Mouse (Mus musculus) MEL (cell line): ENCODE data around the gene Siva1. TPM values are rescaled to one million over a fixed set of nuclear protein-coding genes. Genes with fewer than 3 reads are reported as not detected.

ENCODE experiments used
- DNase-seq: peaks from one replicate; pipeline ENCODE4 v3.0.0; 2011; ENCODE audit warnings: low read depth, low spot score
- H3K27ac ChIP-seq: 2 replicates; pipeline ENCODE4 v1.5.1; 2012; ENCODE audit warnings: low read depth, mild to moderate bottlenecking, control low read depth, low read length, moderate library complexity; ENCODE audit not compliant: control insufficient read depth
- H3K27me3 ChIP-seq, 2 experiments: fragments of 150-350 bp in 1 of 2; sonication (generic) in 1 of 2; 2 replicates each; pipeline ENCODE4 v1.6.1; 2012; ENCODE audit warnings: low read length in 2 of 2, mild to moderate bottlenecking in 2 of 2, improper control_type of control experiment in 1 of 2, moderate library complexity in 1 of 2; ENCODE audit not compliant: insufficient read depth in 2 of 2, control insufficient read depth in 1 of 2
- H3K36me3 ChIP-seq, 2 experiments: 2 replicates each; pipeline ENCODE4 v1.6.1; 2012 to 2014; ENCODE audit warnings: low read length in 2 of 2, improper control_type of control experiment in 1 of 2, inconsistent platforms in 1 of 2, mild to moderate bottlenecking in 1 of 2; ENCODE audit not compliant: insufficient read depth in 2 of 2, control insufficient read depth in 1 of 2
- H3K4me1 ChIP-seq, 2 experiments: fragments of 150-350 bp in 1 of 2; sonication (generic) in 1 of 2; 2 replicates each; pipeline ENCODE4 v1.6.1; 2012; ENCODE audit warnings: low read length in 2 of 2, improper control_type of control experiment in 1 of 2, mild to moderate bottlenecking in 1 of 2; ENCODE audit not compliant: insufficient read depth in 2 of 2, control insufficient read depth in 1 of 2
- H3K4me3 ChIP-seq, 2 experiments: fragments of 150-350 bp in 1 of 2; sonication (generic) in 1 of 2; 2 replicates each; pipeline ENCODE4 v1.5.1; 2012; ENCODE audit warnings: low read depth in 2 of 2, low read length in 2 of 2, mild to moderate bottlenecking in 2 of 2, moderate library complexity in 2 of 2, control low read depth in 1 of 2, improper control_type of control experiment in 1 of 2; ENCODE audit not compliant: control insufficient read depth in 1 of 2, insufficient read depth in 1 of 2
- H3K79me2 ChIP-seq: 2 replicates; pipeline ENCODE4 v1.6.1; 2012; ENCODE audit warnings: mild to moderate bottlenecking, low read length, moderate library complexity; ENCODE audit not compliant: control insufficient read depth, poor library complexity, insufficient read depth
- H3K9ac ChIP-seq: 2 replicates; pipeline ENCODE4 v1.6.1; 2012; ENCODE audit warnings: low read depth, mild to moderate bottlenecking, control low read depth, low read length, moderate library complexity; ENCODE audit not compliant: control insufficient read depth, poor library complexity, severe bottlenecking
- H3K9me3 ChIP-seq: fragments of 150-350 bp; sonication (generic); replicated peaks from 2 replicates; pipeline ENCODE4 v1.6.1; 2012; ENCODE audit warnings: mild to moderate bottlenecking, low read length, improper control_type of control experiment, moderate library complexity; ENCODE audit not compliant: insufficient read depth
- BHLHE40 ChIP-seq: IDR thresholded peaks from 2 replicates; pipeline ENCODE4 v1.6.1; 2012; ENCODE audit warnings: low read depth, mild to moderate bottlenecking, inconsistent platforms, low read length, improper control_type of control experiment, borderline replicate concordance
- CHD1 ChIP-seq: IDR thresholded peaks from 2 replicates; pipeline ENCODE4 v1.6.1; 2012; ENCODE audit warnings: low read depth, mild to moderate bottlenecking, inconsistent platforms, low read length, improper control_type of control experiment
- CHD2 ChIP-seq: IDR thresholded peaks from 2 replicates; pipeline ENCODE4 v1.6.1; 2011; ENCODE audit warnings: low read length, improper control_type of control experiment
- E2F4 ChIP-seq: IDR thresholded peaks from 2 replicates; pipeline ENCODE4 v1.6.1; 2011; ENCODE audit warnings: low read depth, low read length, improper control_type of control experiment, borderline replicate concordance
- ETS1 ChIP-seq: IDR thresholded peaks from 2 replicates; pipeline ENCODE4 v1.6.1; 2012; ENCODE audit warnings: low read depth, mild to moderate bottlenecking, inconsistent platforms, low read length, improper control_type of control experiment, moderate library complexity
- GABPA ChIP-seq: IDR thresholded peaks from 2 replicates; pipeline ENCODE4 v1.6.1; 2012; ENCODE audit warnings: low read depth, mild to moderate bottlenecking, inconsistent platforms, low read length, improper control_type of control experiment, moderate library complexity
- GATA1 ChIP-seq: IDR thresholded peaks from 2 replicates; pipeline ENCODE4 v1.6.1; 2011; ENCODE audit warnings: low read depth, low read length, improper control_type of control experiment
- HCFC1 ChIP-seq: IDR thresholded peaks from 2 replicates; pipeline ENCODE4 v1.6.1; 2012; ENCODE audit warnings: low read depth, mild to moderate bottlenecking, inconsistent platforms, low read length, improper control_type of control experiment, moderate library complexity
- JUND ChIP-seq: IDR thresholded peaks from 2 replicates; pipeline ENCODE4 v1.6.1; 2011; ENCODE audit warnings: low read depth, mild to moderate bottlenecking, improper control_type of control experiment, low read length
- KAT2A ChIP-seq: conservative IDR thresholded peaks from 2 replicates; pipeline ENCODE4 v1.6.1; 2012; ENCODE audit warnings: low read depth, low read length, improper control_type of control experiment, inconsistent platforms
- MAX ChIP-seq: IDR thresholded peaks from 2 replicates; pipeline ENCODE4 v1.6.1; 2011; ENCODE audit warnings: low read length, improper control_type of control experiment
- MAZ ChIP-seq: IDR thresholded peaks from 2 replicates; pipeline ENCODE4 v1.6.1; 2012; ENCODE audit warnings: low read depth, mild to moderate bottlenecking, inconsistent platforms, low read length, improper control_type of control experiment
- MEF2A ChIP-seq: IDR thresholded peaks from 2 replicates; pipeline ENCODE4 v1.6.1; 2014; ENCODE audit warnings: low read depth, mild to moderate bottlenecking, inconsistent platforms, low read length, improper control_type of control experiment; ENCODE audit not compliant: poor library complexity, insufficient replicate concordance, severe bottlenecking; ENCODE audit errors: extremely low read depth
- MXI1 ChIP-seq: IDR thresholded peaks from 2 replicates; pipeline ENCODE4 v1.6.1; 2011; ENCODE audit warnings: mild to moderate bottlenecking, low read depth, low read length, improper control_type of control experiment
- MYB ChIP-seq: IDR thresholded peaks from 2 replicates; pipeline ENCODE4 v1.6.1; 2011; ENCODE audit warnings: mild to moderate bottlenecking, low read depth, low read length, improper control_type of control experiment
- NRF1 ChIP-seq: IDR thresholded peaks from 2 replicates; pipeline ENCODE4 v1.6.1; 2014; ENCODE audit warnings: low read depth, mild to moderate bottlenecking, inconsistent platforms, low read length, improper control_type of control experiment, moderate library complexity; ENCODE audit not compliant: poor library complexity, insufficient read depth, severe bottlenecking
- POLR2A ChIP-seq, 2 experiments: IDR thresholded peaks; 2 replicates each; pipeline ENCODE4 v1.6.1; 2011 to 2012; ENCODE audit warnings: low read length in 2 of 2, mild to moderate bottlenecking in 2 of 2, control low read depth in 1 of 2, improper control_type of control experiment in 1 of 2, low read depth in 1 of 2, moderate library complexity in 1 of 2; ENCODE audit not compliant: control insufficient read depth in 1 of 2, insufficient read depth in 1 of 2, poor library complexity in 1 of 2
- POLR2AphosphoS2 ChIP-seq: IDR thresholded peaks from 2 replicates; pipeline ENCODE4 v1.6.1; 2011; ENCODE audit warnings: low read length, improper control_type of control experiment
- RAD21 ChIP-seq: IDR thresholded peaks from 2 replicates; pipeline ENCODE4 v1.6.1; 2011; ENCODE audit warnings: mild to moderate bottlenecking, low read depth, low read length, improper control_type of control experiment
- RCOR1 ChIP-seq: IDR thresholded peaks from 2 replicates; pipeline ENCODE4 v1.6.1; 2012; ENCODE audit warnings: low read depth, mild to moderate bottlenecking, inconsistent platforms, low read length, improper control_type of control experiment
- UBTF ChIP-seq: IDR thresholded peaks from 2 replicates; pipeline ENCODE4 v1.6.1; 2012; ENCODE audit warnings: low read depth, mild to moderate bottlenecking, inconsistent platforms, low read length, improper control_type of control experiment, moderate library complexity, borderline replicate concordance; ENCODE audit not compliant: insufficient read depth
- USF1 ChIP-seq: IDR thresholded peaks from 2 replicates; pipeline ENCODE4 v1.6.1; 2014; ENCODE audit warnings: low read depth, mild to moderate bottlenecking, inconsistent platforms, low read length, improper control_type of control experiment, moderate library complexity
- ZC3H11A ChIP-seq: IDR thresholded peaks from 2 replicates; pipeline ENCODE4 v1.6.1; 2012; ENCODE audit warnings: low read depth, mild to moderate bottlenecking, inconsistent platforms, low read length, improper control_type of control experiment
- ZMIZ1 ChIP-seq: IDR thresholded peaks from 2 replicates; pipeline ENCODE4 v1.6.1; 2012; ENCODE audit warnings: low read depth, mild to moderate bottlenecking, inconsistent platforms, low read length, improper control_type of control experiment, moderate library complexity
- ZNF384 ChIP-seq: IDR thresholded peaks from 2 replicates; pipeline ENCODE4 v1.6.1; 2012; ENCODE audit warnings: low read depth, mild to moderate bottlenecking, inconsistent platforms, low read length, improper control_type of control experiment
- polyA plus RNA-seq, 2 experiments: library from polyadenylated mRNA; stranded (reverse) in 1 of 2; unstranded in 1 of 2; fragments of >175 nt in 1 of 2; fragments of >200 nt in 1 of 2; gene quantifications; 2 replicates each; pipeline versions ENCODE4 v1.2.1 to v1.2.4; 2012; ENCODE audit warnings: low replicate concordance in 2 of 2, low read depth in 1 of 2; ENCODE audit not compliant: insufficient read length in 2 of 2, insufficient read depth in 1 of 2, missing spikeins in 1 of 2
- total RNA-seq: library from RNA; depleted of rRNA; stranded (reverse); fragments of 300-350 nt; gene quantifications from 2 replicates; pipeline ENCODE4 v1.2.3, GENCODE M21; 2012

Gene Siva1
- total and polyA plus RNA-seq, 3 experiments: 531 to 659 TPM; not detected in 1

DNA sequence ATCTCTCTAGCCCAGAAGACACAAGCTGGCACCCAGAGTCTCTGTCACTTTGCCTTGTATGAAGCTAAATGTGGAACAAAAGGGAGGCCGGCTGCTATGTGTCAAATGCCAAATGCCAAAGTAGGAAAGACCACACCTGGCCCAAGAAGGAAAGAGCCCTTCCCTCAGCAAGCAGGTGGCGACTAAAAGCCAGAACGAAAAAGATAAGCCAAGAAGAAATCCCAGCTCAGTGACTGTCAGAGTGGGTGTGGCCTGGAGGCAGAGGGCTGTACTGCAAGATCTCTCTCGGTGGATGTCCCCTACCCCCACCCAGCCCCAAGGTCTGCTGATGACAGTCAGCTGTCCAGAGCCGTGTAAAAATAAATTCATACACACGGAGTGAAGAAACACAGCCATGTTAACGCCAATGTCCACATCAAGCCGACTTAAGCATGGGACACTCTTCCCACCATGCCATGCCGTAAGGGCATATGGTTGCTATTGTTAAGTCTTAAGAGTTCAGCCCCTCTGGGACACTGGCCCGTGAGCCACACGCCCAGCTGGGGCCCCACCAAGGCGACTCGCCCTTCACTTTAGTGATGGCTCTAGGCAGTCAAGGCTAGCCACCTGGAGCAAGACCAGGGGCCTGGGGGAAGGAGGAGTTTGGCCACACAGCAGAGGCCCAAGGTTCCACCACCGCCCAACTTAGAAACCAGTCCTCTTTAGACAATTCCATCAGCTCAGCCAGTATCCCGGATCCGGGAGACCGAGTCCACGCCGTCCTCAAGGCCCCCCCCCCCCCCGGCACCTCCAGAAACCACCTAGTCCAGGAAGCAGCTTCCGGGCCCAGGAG, 28.5 kb downstream of the Siva1 start (continued):
- TF ChIP-seq GATA1 (peak; percentile 62), CHD2 (no peak), POLR2AphosphoS2 (0 out of 2 replicates have a peak, but pooled peaks have one; percentile 39), MEF2A (no peak), E2F4 (no peak), KAT2A (no peak), NRF1 (no peak), ZNF384 (no peak), GABPA (no peak), USF1 (peak; percentile 15; the same call in 1 of the 2 replicates), ZC3H11A (no peak), RCOR1 (peak; percentile 67; the same call in 1 of the 2 replicates), JUND (no peak)

DNA sequence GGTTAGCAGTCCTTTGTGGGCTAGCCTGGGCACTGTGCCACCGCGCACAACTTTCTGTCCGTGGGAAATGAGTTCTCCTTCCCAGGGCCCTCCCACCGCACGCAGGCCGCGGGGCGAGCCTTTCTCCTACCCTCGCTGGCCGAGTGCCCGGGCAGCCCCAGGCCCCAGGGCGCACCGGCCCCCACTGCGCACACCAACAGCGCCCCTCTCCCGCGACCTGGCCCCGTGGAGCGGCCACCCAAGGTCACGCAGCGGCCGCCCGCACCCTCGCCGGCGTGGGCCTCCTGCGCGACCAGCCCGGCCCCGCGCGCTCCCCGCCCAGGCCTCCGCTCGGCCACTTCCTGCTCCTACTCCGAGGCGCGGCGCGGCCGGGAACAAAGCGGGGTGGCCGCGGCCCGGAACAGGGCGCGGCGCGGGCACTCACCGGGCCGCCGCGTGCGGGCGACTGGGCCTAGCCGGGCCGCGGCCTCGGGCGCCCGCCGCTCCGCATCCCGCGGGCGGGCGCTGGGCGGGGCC, 29.2 kb downstream of the Siva1 start:
- peak; percentile 78 for DNase-seq
- TF ChIP-seq CHD1 (no peak), HCFC1 (no peak), UBTF (peak; percentile 77; the same call in 1 of the 2 replicates), GATA1 (no peak), ZMIZ1 (no peak), ETS1 (no peak), MXI1 (no peak; the same call in 1 of the 2 replicates), MYB (no peak), MAZ (peak; percentile 7; the same call in 1 of the 2 replicates), MAX (no peak), POLR2AphosphoS2 (no peak), JUND (no peak), NRF1 (peak; percentile 32; the same call in 1 of the 2 replicates), BHLHE40 (no peak), RAD21 (no peak), ZNF384 (no peak), POLR2A (IDR thresholded peaks at IDR 0.05; ENCODE audit: control insufficient read depth in 1 of 2, insufficient read depth in 1 of 2, low read depth in 1 of 2, low read length in 2 of 2, poor library complexity in 1 of 2) (no peak)
- Histone ChIP-seq H3K79me2 (peaks cover 59% of the 10 kb centered on the region), H3K9me3 (no peaks in the 10 kb centered on the region), H3K9ac (peak overlapping the region; percentile 86), H3K4me1 (peaks cover 8 to 46% of the 10 kb centered on the region in 2 experiments), H3K4me3 (peak overlapping the region; percentile 84 to 92), H3K36me3 (peaks cover 17 to 20% of the 10 kb centered on the region in 2 experiments), H3K27ac (peak overlapping the region; percentile 59), H3K27me3 (no peaks in the 10 kb centered on the region)
